Mouse (Mus musculus) testis, adult 2 months (tissue): ENCODE data around the gene Cog4. TPM values are rescaled to one million over a fixed set of nuclear protein-coding genes. Genes with fewer than 3 reads are reported as not detected.

Experiments used
- H3K27ac ChIP-seq: fragments of 200-500 bp; 2 replicates; pipeline ENCODE4 v1.5.1; 2012; ENCODE audit warnings: low read depth, low read length; ENCODE audit not compliant: control insufficient read depth, insufficient read depth
- H3K27me3 ChIP-seq: fragments of 200-500 bp; 2 replicates; pipeline ENCODE4 v1.6.1; 2012; ENCODE audit warnings: mild to moderate bottlenecking, low read length, moderate library complexity; ENCODE audit not compliant: control insufficient read depth, insufficient read depth
- H3K36me3 ChIP-seq: fragments of 200-500 bp; 2 replicates; pipeline ENCODE4 v1.6.1; 2012; ENCODE audit warnings: mild to moderate bottlenecking, low read length; ENCODE audit not compliant: control insufficient read depth, insufficient read depth
- H3K4me1 ChIP-seq: fragments of 200-500 bp; 2 replicates; pipeline ENCODE4 v1.6.1; 2012; ENCODE audit warnings: low read length; ENCODE audit not compliant: control insufficient read depth, insufficient read depth
- H3K4me3 ChIP-seq: fragments of 200-500 bp; 2 replicates; pipeline ENCODE4 v1.5.1; 2012; ENCODE audit warnings: low read depth, mild to moderate bottlenecking, low read length, moderate library complexity, mixed read lengths; ENCODE audit not compliant: control insufficient read depth
- CTCF ChIP-seq: fragments of 200-500 bp; IDR thresholded peaks from 2 replicates; pipeline ENCODE4 v1.5.1; 2012; ENCODE audit warnings: low read depth, mild to moderate bottlenecking, inconsistent platforms, low read length, moderate library complexity; ENCODE audit not compliant: control insufficient read depth, insufficient read depth, insufficient replicate concordance
- POLR2A ChIP-seq: fragments of 200-500 bp; IDR thresholded peaks from 2 replicates; pipeline ENCODE4 v1.6.1; 2012; ENCODE audit warnings: low read depth, mild to moderate bottlenecking, inconsistent platforms, low read length, moderate library complexity; ENCODE audit not compliant: control insufficient read depth
- polyA plus RNA-seq: library from polyadenylated mRNA; depleted of rRNA; stranded (reverse); fragments of >200 nt; gene quantifications from 2 replicates; pipeline ENCODE4 v1.2.3, GENCODE M21; 2012

The Cog4 gene
- polyA plus RNA-seq, 1 experiment = 49.6 TPM

- no peak overlapping the region for H3K4me3 ChIP-seq
- TF ChIP-seq POLR2A (no peak), CTCF (no peak)
- H3K27me3 ChIP-seq = no peaks in the 10 kb centered on the region
- H3K4me1 ChIP-seq = peaks cover 3% of the 10 kb centered on the region
- H3K27ac ChIP-seq = peak overlapping the region; percentile 49
- H3K36me3 ChIP-seq = peaks cover 8% of the 10 kb centered on the region
Measured at GRCm38 (mm10) chr8:110808495-110809472, 37.6 kb upstream of the Cog4 start.

- H3K27me3 ChIP-seq = no peaks in the 10 kb centered on the region
- H3K36me3 ChIP-seq = peaks cover 11% of the 10 kb centered on the region
- TF ChIP-seq POLR2A = no peak
- H3K4me1 ChIP-seq = peaks cover 3% of the 10 kb centered on the region
- no peak overlapping the region for H3K4me3 ChIP-seq
- H3K27ac ChIP-seq = no peak overlapping the region
Measured at GRCm38 (mm10) chr8:110809831-110810230, 36.6 kb upstream of the Cog4 start.

- peaks cover 12% of the 10 kb centered on the region for H3K36me3 ChIP-seq
- H3K4me3 ChIP-seq = no peak overlapping the region
- TF ChIP-seq POLR2A = no peak
- TF ChIP-seq CTCF = no peak
- peaks cover 3% of the 10 kb centered on the region for H3K4me1 ChIP-seq
- H3K27me3 ChIP-seq = no peaks in the 10 kb centered on the region
- no peak overlapping the region for H3K27ac ChIP-seq
Measured at GRCm38 (mm10) chr8:110810481-110811065, 35.8 kb upstream of the Cog4 start.

GRCm38 (mm10) chr8:110811116-110811515 is 35.3 kb upstream of the Cog4 start:
- Histone ChIP-seq H3K4me1 (peaks cover 3% of the 10 kb centered on the region), H3K4me3 (no peak overlapping the region), H3K27me3 (no peaks in the 10 kb centered on the region), H3K27ac (no peak overlapping the region), H3K36me3 (peaks cover 12% of the 10 kb centered on the region)
- no peak for TF ChIP-seq POLR2A
- TF ChIP-seq CTCF = no peak

GRCm38 (mm10) chr8:110811793-110812192 is 34.6 kb upstream of the Cog4 start:
- H3K36me3 ChIP-seq = peaks cover 14% of the 10 kb centered on the region
- H3K27ac ChIP-seq = no peak overlapping the region
- TF ChIP-seq POLR2A = no peak
- TF ChIP-seq CTCF = no peak
- H3K27me3 ChIP-seq = no peaks in the 10 kb centered on the region
- H3K4me1 ChIP-seq = peaks cover 3% of the 10 kb centered on the region
- no peak overlapping the region for H3K4me3 ChIP-seq

GRCm38 (mm10) chr8:110812349-110813080 is 33.9 kb upstream of the Cog4 start:
- H3K36me3 ChIP-seq = peaks cover 14% of the 10 kb centered on the region
- no peaks in the 10 kb centered on the region for H3K27me3 ChIP-seq
- H3K4me1 ChIP-seq = peaks cover 3% of the 10 kb centered on the region
- no peak for TF ChIP-seq POLR2A
- TF ChIP-seq CTCF = no peak
- no peak overlapping the region for H3K27ac ChIP-seq
- no peak overlapping the region for H3K4me3 ChIP-seq
